Mouse (Mus musculus) intestine, embryonic 15.5 days (tissue): ENCODE results near the gene Rab27a. TPM values are rescaled to one million over a fixed set of nuclear protein-coding genes. Genes with fewer than 3 reads are reported as not detected.
A peak's percentile ranks its signal among the peaks of the same experiment; 100 is the strongest.
"Not testable (repeated sequence)": the region's sequence is repeated elsewhere in the genome, so short reads cannot be mapped to it uniquely, and the experiment has no call there.

Source experiments
- ATAC-seq: fragments of 200-750 bp; cut with Nextera tagmentation; 2 replicates; pipeline ENCODE4 v1.8.0; 2017; ENCODE audit warnings: moderate TSS enrichment, moderate library complexity
- H3K27ac ChIP-seq: fragments of 300-500 bp; sonication (generic); 2 replicates; pipeline ENCODE4 v1.5.1; 2015; ENCODE audit warnings: mild to moderate bottlenecking, inconsistent platforms
- H3K27me3 ChIP-seq: fragments of 300-500 bp; sonication (generic); replicated peaks from 2 replicates; pipeline ENCODE4 v1.6.1; 2015; ENCODE audit warnings: inconsistent platforms
- H3K36me3 ChIP-seq: fragments of 300-500 bp; sonication (generic); 2 replicates; pipeline ENCODE4 v1.6.1; 2015; ENCODE audit warnings: inconsistent platforms
- H3K4me1 ChIP-seq: fragments of 300-500 bp; sonication (generic); replicated peaks from 2 replicates; pipeline ENCODE4 v1.6.1; 2015; ENCODE audit warnings: inconsistent platforms
- H3K4me2 ChIP-seq: fragments of 300-500 bp; sonication (generic); replicated peaks from 2 replicates; pipeline ENCODE4 v1.6.1; 2015; ENCODE audit warnings: mild to moderate bottlenecking, inconsistent platforms
- H3K4me3 ChIP-seq: fragments of 300-500 bp; sonication (generic); replicated peaks from 2 replicates; pipeline ENCODE4 v1.5.1; 2015; ENCODE audit warnings: inconsistent platforms
- H3K9ac ChIP-seq: fragments of 300-500 bp; sonication (generic); 2 replicates; pipeline ENCODE4 v1.6.1; 2015; ENCODE audit warnings: inconsistent platforms
- H3K9me3 ChIP-seq: fragments of 300-500 bp; sonication (generic); 2 replicates; pipeline ENCODE4 v1.6.1; 2016; ENCODE audit warnings: inconsistent platforms
- WGBS: fragments of 180-500 bp; shearing (Covaris S2); methylation state at CpG from one replicate; pipeline ENCODE4 v1.1.7; 2015; 5-methylcytosine and 5-hydroxymethylcytosine counted together
- polyA plus RNA-seq: library from polyadenylated mRNA; unstranded; fragments of >200 nt; fragmentation: Nextera tagmentation; extraction: Ambion mirVana; gene quantifications from 2 replicates; pipeline ENCODE4 v1.2.1, GENCODE M21; 2015

Gene Rab27a
- polyA plus RNA-seq, 1 experiment from 2014 or later = 7.9 TPM

DNA sequence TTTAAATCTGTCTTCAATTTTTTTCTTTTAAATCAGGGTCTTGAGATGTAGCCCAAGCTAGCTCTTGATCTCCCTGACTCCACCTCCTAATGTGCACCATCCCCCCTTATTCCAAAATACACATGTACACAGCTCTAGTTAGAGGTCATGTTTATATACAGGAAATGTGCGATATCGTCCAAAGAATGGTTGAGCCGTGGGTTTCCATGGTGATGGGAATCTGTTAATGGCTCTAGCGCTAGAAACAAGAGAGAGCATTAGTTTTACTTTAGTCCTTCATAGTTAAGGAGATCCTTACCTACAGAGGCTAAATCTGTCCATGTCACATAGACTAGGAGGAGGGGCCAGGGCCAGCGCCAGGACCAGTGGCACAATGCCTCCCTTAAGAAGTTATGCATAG lies 5.2 kb downstream of the Rab27a start:
- ATAC-seq = no peak

DNA sequence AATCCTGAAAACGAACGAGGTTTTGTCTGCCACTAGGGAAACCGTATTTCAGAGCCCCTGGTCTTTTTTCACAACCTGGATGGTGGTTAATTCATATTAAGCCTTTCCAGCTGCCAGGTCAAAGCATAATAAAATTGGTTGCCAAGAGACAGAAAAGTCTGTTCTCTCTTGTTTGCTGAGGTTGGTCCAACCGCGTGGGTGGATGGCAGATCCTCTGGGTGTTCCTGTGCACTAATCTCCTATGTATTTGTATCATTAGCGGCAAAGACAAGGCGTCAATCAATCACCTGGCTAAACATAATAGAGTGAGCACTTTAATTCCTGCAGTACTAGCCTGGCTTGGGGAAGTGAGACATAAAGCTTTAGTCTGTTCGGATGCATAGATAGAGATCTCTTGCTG lies 6.0 kb downstream of the Rab27a start:
- ATAC-seq = peak; percentile 38; the same call in 1 of the 2 replicates
- Histone ChIP-seq H3K27ac (no peak overlapping the region), H3K4me3 (no peak overlapping the region), H3K4me1 (0 out of 2 replicates have a peak, but pooled peaks cover under 1% of the 10 kb centered on the region), H3K4me2 (no peak overlapping the region), H3K9ac (no peak overlapping the region), H3K9me3 (no peaks in the 10 kb centered on the region), H3K27me3 (no peaks in the 10 kb centered on the region), H3K36me3 (no peaks in the 10 kb centered on the region)
- 49% methylated on average over 8 of the region's 8 CpGs for WGBS

More for the DNA sequence above, 5.2 kb downstream of the Rab27a start:
- H3K27me3 ChIP-seq = no peaks in the 10 kb centered on the region
- H3K36me3 ChIP-seq = no peaks in the 10 kb centered on the region
- WGBS = 26% methylated on average over 5 of the region's 5 CpGs
- H3K4me3 ChIP-seq = no peak overlapping the region
- no peak overlapping the region for H3K4me2 ChIP-seq
- H3K9me3 ChIP-seq = no peaks in the 10 kb centered on the region
- no peak overlapping the region for H3K9ac ChIP-seq
- H3K27ac ChIP-seq = no peak overlapping the region
- H3K4me1 ChIP-seq = peaks cover 4% of the 10 kb centered on the region; the same call in 1 of the 2 replicates

DNA sequence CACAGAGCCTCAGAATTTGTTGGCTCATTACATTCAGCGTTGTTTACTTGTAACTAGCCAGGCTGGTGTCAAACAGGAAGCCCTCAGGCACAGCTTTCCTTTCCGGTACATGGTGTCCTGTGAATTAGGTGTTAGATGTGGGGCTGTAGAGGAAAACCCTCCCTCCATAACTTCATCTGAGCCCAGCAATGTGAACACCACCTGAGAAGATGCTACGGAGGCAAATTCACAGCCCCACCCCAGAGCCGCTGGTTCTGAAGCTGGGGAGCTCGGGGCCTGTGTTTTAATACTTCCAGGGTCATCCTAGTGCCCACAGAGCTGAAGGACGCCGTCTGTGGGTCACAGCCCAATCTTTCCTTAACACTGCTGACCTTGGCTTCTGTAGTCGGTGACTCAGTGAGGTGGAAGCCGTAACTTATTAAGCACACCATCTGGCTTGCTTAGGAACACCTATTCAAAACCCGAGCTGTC lies 10.8 kb downstream of the Rab27a start:
- 0 out of 2 replicates have a peak, but pooled peaks have one; percentile 17 for ATAC-seq
- Histone ChIP-seq H3K27ac (no peak overlapping the region), H3K9me3 (no peaks in the 10 kb centered on the region), H3K4me2 (no peak overlapping the region), H3K4me1 (no peaks in the 10 kb centered on the region), H3K9ac (no peak overlapping the region), H3K36me3 (no peaks in the 10 kb centered on the region), H3K27me3 (no peaks in the 10 kb centered on the region), H3K4me3 (no peak overlapping the region)
- WGBS = 55% methylated on average over 10 of the region's 10 CpGs

DNA sequence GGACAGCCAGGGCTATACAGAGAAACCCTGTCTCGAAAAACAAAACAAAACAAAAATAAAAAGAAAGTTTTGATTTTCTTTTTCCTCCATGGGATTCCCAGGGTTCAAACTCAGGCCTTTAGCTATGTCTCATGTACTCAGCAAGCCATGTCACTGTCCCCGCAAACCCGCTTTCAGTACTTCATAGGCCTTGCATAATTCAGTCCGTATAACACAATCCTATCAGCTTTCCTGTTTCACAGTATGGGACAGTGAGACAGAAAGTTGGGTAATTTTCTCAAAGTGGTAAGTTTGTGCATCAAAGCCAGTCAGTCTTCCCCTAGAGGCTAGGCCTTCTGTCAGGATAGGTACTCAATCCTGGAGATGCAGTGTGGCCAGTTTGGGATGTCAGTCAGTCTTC lies 14.6 kb downstream of the Rab27a start:
- H3K9ac ChIP-seq = no peak overlapping the region
- H3K27ac ChIP-seq = no peak overlapping the region
- H3K4me3 ChIP-seq = no peak overlapping the region
- H3K9me3 ChIP-seq = no peaks in the 10 kb centered on the region
- H3K27me3 ChIP-seq = no peaks in the 10 kb centered on the region
- H3K36me3 ChIP-seq = no peaks in the 10 kb centered on the region
- ATAC-seq = no peak
- 89% methylated on average over 4 of the region's 4 CpGs for WGBS
- no peak overlapping the region for H3K4me2 ChIP-seq
- H3K4me1 ChIP-seq = 0 out of 2 replicates have a peak, but pooled peaks cover 7% of the 10 kb centered on the region

DNA sequence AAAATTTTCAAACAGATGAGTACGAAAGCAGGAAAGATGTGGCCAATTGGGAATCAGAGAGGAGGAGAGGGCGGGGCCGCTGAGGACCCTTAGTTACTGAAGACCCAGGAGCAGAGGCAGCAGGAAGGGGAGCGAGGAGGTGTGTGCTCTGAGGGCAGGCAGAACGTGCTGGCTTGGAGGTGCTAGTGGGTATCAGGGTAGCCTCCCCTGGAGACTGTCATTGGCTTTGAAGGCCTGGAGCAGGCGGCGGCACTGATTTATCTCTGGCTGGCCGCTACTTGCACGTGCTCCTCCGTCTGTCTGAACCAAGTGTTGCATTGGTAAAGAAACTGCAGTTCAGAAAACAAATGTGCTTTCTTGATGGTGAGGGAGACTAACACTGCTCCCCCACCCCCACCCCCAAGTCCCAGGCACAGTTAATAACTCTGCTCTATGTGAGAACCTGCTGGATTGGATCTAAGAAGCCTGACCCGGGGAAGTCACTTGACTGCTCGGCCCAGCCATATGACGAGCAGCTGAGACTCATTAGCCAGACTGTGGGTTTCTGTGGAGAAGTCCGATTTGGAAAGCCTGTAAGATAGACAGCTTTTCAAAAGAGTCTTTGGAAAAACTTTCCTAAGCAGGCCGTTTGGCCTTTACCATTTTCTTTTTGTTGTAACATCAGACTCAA lies 19.1 kb downstream of the Rab27a start:
- H3K9ac ChIP-seq = no peak overlapping the region
- no peak overlapping the region for H3K27ac ChIP-seq
- peak overlapping the region; percentile 40 for H3K4me2 ChIP-seq
- WGBS = 26% methylated on average over 15 of the region's 15 CpGs
- H3K4me1 ChIP-seq = peaks cover 19% of the 10 kb centered on the region
- no peaks in the 10 kb centered on the region for H3K27me3 ChIP-seq
- ATAC-seq = no peak
- no peaks in the 10 kb centered on the region for H3K9me3 ChIP-seq
- H3K36me3 ChIP-seq = no peaks in the 10 kb centered on the region
- H3K4me3 ChIP-seq = no peak overlapping the region

DNA sequence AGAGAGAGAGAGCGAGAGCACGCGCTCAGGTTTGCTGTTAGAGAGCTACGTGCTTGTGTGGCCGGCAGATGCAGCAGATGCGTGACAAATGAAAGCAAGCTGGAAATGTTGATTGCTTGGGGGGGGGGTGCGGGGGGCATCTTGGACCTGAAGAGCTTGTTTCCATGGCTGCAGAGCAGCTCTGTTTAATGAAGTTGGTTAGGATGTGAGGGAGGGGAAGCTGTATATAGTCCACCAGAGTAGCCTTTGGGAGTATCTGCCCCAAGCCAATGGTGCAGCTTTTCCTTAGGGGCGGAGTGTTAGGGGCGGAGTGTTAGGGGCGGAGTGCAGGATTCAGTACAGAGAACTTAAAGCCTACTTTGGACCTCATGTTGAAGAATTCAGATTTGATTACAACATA lies 22.4 kb downstream of the Rab27a start:
- Histone ChIP-seq H3K4me3 (no peak overlapping the region), H3K27me3 (no peaks in the 10 kb centered on the region), H3K9ac (no peak overlapping the region), H3K4me1 (peaks cover 22% of the 10 kb centered on the region), H3K27ac (no peak overlapping the region), H3K9me3 (no peaks in the 10 kb centered on the region), H3K36me3 (no peaks in the 10 kb centered on the region), H3K4me2 (peak overlapping the region; percentile 45)
- whole genome bisulfite sequencing = 33% methylated on average over 10 of the region's 10 CpGs
- peak; percentile 58 for ATAC-seq

DNA sequence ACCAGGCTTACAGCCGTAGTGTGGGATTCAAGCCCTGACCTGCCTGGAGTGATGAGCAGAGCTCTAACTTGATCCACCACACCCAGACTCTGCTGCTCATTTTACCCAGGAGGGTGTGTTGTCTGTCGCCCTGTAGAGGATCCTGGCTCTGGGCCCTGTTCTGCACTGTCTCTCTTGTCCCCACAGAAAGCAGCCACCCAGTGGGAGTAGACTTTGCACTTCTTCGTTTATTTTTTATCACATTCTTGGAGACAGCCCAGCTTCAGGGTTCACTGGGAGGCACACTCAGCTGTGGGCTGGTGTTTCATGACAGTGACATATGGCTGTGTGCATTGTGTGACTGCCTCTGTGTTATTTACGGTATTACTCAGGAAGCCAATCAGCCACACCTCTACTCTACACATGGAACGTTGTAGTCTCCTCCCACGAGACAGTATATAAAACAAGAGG lies 23.6 kb downstream of the Rab27a start:
- Histone ChIP-seq H3K4me3 (no peak overlapping the region), H3K27ac (peak overlapping the region; percentile 19), H3K36me3 (no peaks in the 10 kb centered on the region), H3K27me3 (no peaks in the 10 kb centered on the region), H3K4me1 (peaks cover 21% of the 10 kb centered on the region), H3K4me2 (0 out of 2 replicates have a peak overlapping the region, but pooled peaks have one; percentile 9), H3K9me3 (no peaks in the 10 kb centered on the region), H3K9ac (no peak overlapping the region)
- WGBS = 21% methylated on average over 6 of the region's 6 CpGs
- ATAC-seq = peak; percentile 73

DNA sequence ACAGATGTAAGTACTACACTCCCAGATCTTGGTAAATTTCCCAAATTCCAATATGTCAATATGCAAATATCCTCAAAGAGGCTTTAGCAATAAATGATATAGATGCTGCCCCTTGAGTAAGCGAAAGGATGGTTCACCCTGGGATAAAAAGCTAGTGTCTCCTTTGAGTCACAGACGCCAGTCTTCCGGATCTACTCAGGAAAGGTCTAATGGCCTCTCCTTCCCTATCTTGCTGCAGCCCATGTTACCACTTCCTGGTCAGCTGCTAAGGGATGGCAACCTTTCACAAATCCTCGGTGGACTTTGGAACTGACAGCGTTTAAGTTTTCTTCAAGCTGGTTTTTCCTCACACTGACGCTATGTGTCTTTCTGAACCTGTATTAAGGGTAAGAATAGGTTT lies 24.0 kb downstream of the Rab27a start:
- Histone ChIP-seq H3K27ac (peak overlapping the region; percentile 40; the same call in 1 of the 2 replicates), H3K9ac (no peak overlapping the region), H3K27me3 (no peaks in the 10 kb centered on the region), H3K36me3 (no peaks in the 10 kb centered on the region), H3K4me2 (no peak overlapping the region), H3K4me1 (peaks cover 17% of the 10 kb centered on the region), H3K9me3 (no peaks in the 10 kb centered on the region), H3K4me3 (no peak overlapping the region)
- peak; percentile 57 for ATAC-seq
- 64% methylated on average over 6 of the region's 6 CpGs for whole genome bisulfite sequencing

DNA sequence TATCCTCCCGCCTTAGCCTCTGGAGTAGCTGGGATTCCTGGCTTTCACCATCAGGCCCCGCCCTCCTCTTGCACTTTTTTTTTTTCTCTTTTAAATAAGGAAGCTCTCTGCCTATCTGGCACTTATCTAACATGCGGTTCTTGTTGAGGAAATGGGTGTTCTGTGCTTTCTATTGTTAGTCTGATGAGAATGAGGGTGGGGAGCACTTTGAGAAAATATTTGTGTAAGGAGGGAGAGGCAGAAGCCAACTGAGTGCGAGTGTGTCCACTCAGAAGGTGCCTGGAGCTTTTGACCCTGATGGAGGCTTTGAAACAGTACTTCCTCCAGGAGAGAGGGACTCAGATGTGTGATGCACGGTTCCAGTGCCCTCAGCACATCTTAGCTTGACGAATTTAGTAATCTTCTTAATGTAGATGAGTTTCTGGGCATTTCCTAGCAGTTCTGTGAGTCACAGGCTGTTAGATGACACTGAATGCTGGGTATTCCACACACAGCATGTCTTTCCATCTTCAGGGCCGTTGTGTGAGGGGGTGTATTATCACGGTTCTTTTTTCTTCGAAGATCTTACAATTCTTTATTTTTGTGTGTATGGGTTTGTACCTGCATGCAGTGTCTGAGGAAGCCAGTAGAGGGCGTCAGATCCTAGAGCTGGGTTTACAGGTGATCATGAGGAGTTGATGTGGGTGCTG lies 26.5 kb downstream of the Rab27a start:
- peaks cover 15% of the 10 kb centered on the region for H3K4me1 ChIP-seq
- H3K4me3 ChIP-seq = no peak overlapping the region
- H3K27me3 ChIP-seq = no peaks in the 10 kb centered on the region
- no peak for ATAC-seq
- no peak overlapping the region for H3K9ac ChIP-seq
- H3K27ac ChIP-seq = peak overlapping the region; percentile 44
- 63% methylated on average over 10 of the region's 10 CpGs for WGBS
- no peaks in the 10 kb centered on the region for H3K36me3 ChIP-seq
- no peak overlapping the region for H3K4me2 ChIP-seq
- H3K9me3 ChIP-seq = no peaks in the 10 kb centered on the region

DNA sequence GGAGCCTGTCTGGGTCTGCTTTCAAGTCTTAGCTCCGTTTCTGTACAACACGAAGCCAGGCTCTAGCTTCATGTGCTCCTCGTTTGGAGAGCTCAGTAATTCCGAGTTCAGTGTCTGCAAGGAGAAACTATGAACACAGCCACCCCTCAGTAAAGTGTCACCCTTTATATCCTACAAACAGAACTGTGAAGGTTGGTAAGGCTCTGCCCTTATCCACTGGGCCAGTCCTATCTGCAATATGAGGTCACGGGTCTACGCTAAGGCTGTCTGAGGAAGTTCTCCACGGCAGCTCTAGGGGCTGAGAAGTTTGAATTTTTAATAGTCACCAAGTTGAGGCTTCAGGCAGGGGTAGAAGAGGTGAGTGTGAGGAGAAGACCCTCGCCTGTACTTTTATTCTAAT lies 27.8 kb downstream of the Rab27a start:
- 83% methylated on average over 8 of the region's 8 CpGs for WGBS
- no peak for ATAC-seq

DNA sequence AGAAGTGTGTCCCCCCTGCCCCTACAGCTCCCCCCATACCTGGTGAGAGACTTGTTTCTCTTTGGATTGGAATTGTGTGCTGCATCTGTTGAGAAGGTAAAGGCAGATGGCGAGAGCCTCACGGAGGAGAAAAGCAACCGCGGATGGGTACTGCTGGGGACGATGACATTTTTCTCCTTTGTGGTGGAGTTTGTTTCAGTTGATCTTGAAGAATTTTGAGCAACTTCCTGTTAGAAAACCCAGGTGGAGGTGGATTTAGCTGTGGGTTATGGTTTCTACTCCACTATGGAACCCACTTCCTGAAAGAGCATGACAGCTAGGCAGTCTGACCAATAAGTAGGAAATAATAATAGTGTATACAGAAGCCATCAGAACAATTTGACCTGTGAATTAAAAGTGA lies 28.5 kb downstream of the Rab27a start:
- no peak overlapping the region for H3K27ac ChIP-seq
- H3K4me1 ChIP-seq = peaks cover 4% of the 10 kb centered on the region; the same call in 1 of the 2 replicates
- no peak overlapping the region for H3K4me3 ChIP-seq
- H3K36me3 ChIP-seq = no peaks in the 10 kb centered on the region
- H3K9ac ChIP-seq = no peak overlapping the region
- no peak for ATAC-seq
- no peaks in the 10 kb centered on the region for H3K27me3 ChIP-seq
- 92% methylated on average over 5 of the region's 5 CpGs for WGBS
- no peaks in the 10 kb centered on the region for H3K9me3 ChIP-seq
- H3K4me2 ChIP-seq = no peak overlapping the region

More for the DNA sequence above, 27.8 kb downstream of the Rab27a start:
- H3K4me2 ChIP-seq = no peak overlapping the region
- no peak overlapping the region for H3K9ac ChIP-seq
- H3K36me3 ChIP-seq = no peaks in the 10 kb centered on the region
- no peaks in the 10 kb centered on the region for H3K27me3 ChIP-seq
- no peak overlapping the region for H3K27ac ChIP-seq
- peaks cover 11% of the 10 kb centered on the region for H3K4me1 ChIP-seq
- H3K4me3 ChIP-seq = no peak overlapping the region
- no peaks in the 10 kb centered on the region for H3K9me3 ChIP-seq

DNA sequence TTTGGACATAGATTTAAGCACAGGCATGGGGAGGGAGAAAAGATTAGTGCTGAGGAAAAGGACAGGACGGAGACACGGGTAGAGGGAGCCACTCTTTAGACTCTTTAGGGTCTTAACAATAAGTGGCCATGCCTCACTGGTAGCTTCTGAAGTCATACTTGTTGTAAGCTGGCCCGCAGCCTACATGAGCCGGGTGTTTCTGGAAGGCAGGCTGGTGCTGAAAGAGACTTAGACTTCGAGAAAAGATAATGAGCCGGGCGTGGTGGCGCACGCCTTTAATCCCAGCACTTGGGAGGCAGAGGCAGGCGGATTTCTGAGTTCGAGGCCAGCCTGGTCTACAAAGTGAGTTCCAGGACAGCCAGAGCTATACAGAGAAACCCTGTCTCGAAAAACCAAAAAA lies 34.7 kb downstream of the Rab27a start:
- H3K4me2 ChIP-seq, H3K4me3 ChIP-seq, H3K27ac ChIP-seq, H3K9me3 ChIP-seq, H3K4me1 ChIP-seq, H3K36me3 ChIP-seq, ATAC-seq, H3K27me3 ChIP-seq, H3K9ac ChIP-seq: not testable (repeated sequence)
- 87% methylated on average over 11 of the region's 12 CpGs for WGBS
